Mouse (Mus musculus) thymus, adult 2 months (tissue): ENCODE results near the gene Hbq1b. TPM values are rescaled to one million over a fixed set of nuclear protein-coding genes. Genes with fewer than 3 reads are reported as not detected.
A peak's percentile ranks its signal among the peaks of the same experiment; 100 is the strongest.

Experiments used
- DNase-seq: peaks from one replicate; pipeline ENCODE4 v3.0.0; 2021
- H3K27ac ChIP-seq: fragments of 200-500 bp; 2 replicates; pipeline ENCODE4 v1.5.1; 2012; ENCODE audit warnings: low read length, control low read depth; ENCODE audit not compliant: control insufficient read depth, insufficient read depth
- H3K27me3 ChIP-seq: fragments of 200-500 bp; 2 replicates; pipeline ENCODE4 v1.6.1; 2012; ENCODE audit warnings: mild to moderate bottlenecking, low read length, moderate library complexity, mixed read lengths; ENCODE audit not compliant: control insufficient read depth, insufficient read depth
- H3K36me3 ChIP-seq: fragments of 200-500 bp; 2 replicates; pipeline ENCODE4 v1.6.1; 2012; ENCODE audit warnings: mild to moderate bottlenecking, low read length, moderate library complexity; ENCODE audit not compliant: control insufficient read depth, insufficient read depth
- H3K4me1 ChIP-seq: fragments of 200-500 bp; replicated peaks from 2 replicates; pipeline ENCODE4 v1.6.1; 2012; ENCODE audit warnings: low read length; ENCODE audit not compliant: control insufficient read depth, insufficient read depth
- H3K4me3 ChIP-seq: fragments of 200-500 bp; 2 replicates; pipeline ENCODE4 v1.5.1; 2012; ENCODE audit warnings: mild to moderate bottlenecking, low read length, control low read depth, moderate library complexity; ENCODE audit not compliant: control insufficient read depth, insufficient read depth
- CTCF ChIP-seq: fragments of 200-500 bp; IDR thresholded peaks from 2 replicates; pipeline ENCODE4 v1.5.1; 2012; ENCODE audit warnings: mild to moderate bottlenecking, control low read depth, low read length, moderate library complexity, borderline replicate concordance; ENCODE audit not compliant: control insufficient read depth, poor library complexity, insufficient read depth; ENCODE audit errors: extremely low read depth
- POLR2A ChIP-seq: fragments of 200-500 bp; IDR thresholded peaks from 2 replicates; pipeline ENCODE4 v1.6.1; 2012; ENCODE audit warnings: mild to moderate bottlenecking, low read length, control low read depth, moderate library complexity; ENCODE audit not compliant: control insufficient read depth, poor library complexity, insufficient read depth; ENCODE audit errors: extremely low read depth
- WGBS: fragments of 180-500 bp; shearing (Covaris S2); methylation state at CpG from one replicate; pipeline ENCODE4 v1.1.7; 2018; 5-methylcytosine and 5-hydroxymethylcytosine counted together
- polyA plus RNA-seq: library from polyadenylated mRNA; depleted of rRNA; stranded (reverse); fragments of >200 nt; gene quantifications from 2 replicates; pipeline ENCODE4 v1.2.3, GENCODE M21; 2012

Hbq1b gene
- polyA plus RNA-seq, 1 experiment = 0.23 TPM

GRCm38 (mm10) chr11:32266776-32267175 is 20.0 kb upstream of the Hbq1b start:
- H3K27ac ChIP-seq = no peak overlapping the region
- H3K27me3 ChIP-seq = no peaks in the 10 kb centered on the region
- 31% methylated on average over 6 of the region's 6 CpGs for WGBS
- DNase-seq = no peak
- 0 out of 2 replicates have a peak, but pooled peaks cover 2% of the 10 kb centered on the region for H3K36me3 ChIP-seq
- peak overlapping the region; percentile 99 for H3K4me3 ChIP-seq
- TF ChIP-seq POLR2A (no peak), CTCF (no peak)
- H3K4me1 ChIP-seq = peaks cover 8% of the 10 kb centered on the region

GRCm38 (mm10) chr11:32267188-32267884 is 19.4 kb upstream of the Hbq1b start, which contains the start of gene Nprl3:
Gene Nprl3, minus strand, starts transcription at chr11:32267707.
- Histone ChIP-seq H3K27ac (0 out of 2 replicates have a peak within 1 kb of the TSS, but pooled peaks have one; percentile 43), H3K27me3 (no peaks in the 10 kb centered on the region), H3K4me3 (peak within 1 kb of the TSS; percentile 99), H3K36me3 (no peaks in the 10 kb centered on the region), H3K4me1 (peaks cover 8% of the 10 kb centered on the region)
- no peak; the same call in 1 of the 2 replicates for TF ChIP-seq CTCF
- TF ChIP-seq POLR2A = peak; percentile 94
- DNase-seq = peak; percentile 96
- under 1% methylated on average over 54 of the region's 54 CpGs for WGBS

- H3K36me3 ChIP-seq = no peaks in the 10 kb centered on the region
- peaks cover 8% of the 10 kb centered on the region for H3K4me1 ChIP-seq
- H3K27me3 ChIP-seq = no peaks in the 10 kb centered on the region
- WGBS = 43% methylated on average over 5 of the region's 5 CpGs
- no peak for DNase-seq
- H3K4me3 ChIP-seq = no peak overlapping the region
- no peak for TF ChIP-seq POLR2A
- no peak for TF ChIP-seq CTCF
- H3K27ac ChIP-seq = no peak overlapping the region
These were observed 18.8 kb upstream of the Hbq1b start for GRCm38 (mm10) chr11:32267964-32268363.

- TF ChIP-seq POLR2A (no peak), CTCF (no peak)
- DNase-seq = no peak
- no peak overlapping the region for H3K4me3 ChIP-seq
- peaks cover 8% of the 10 kb centered on the region for H3K4me1 ChIP-seq
- H3K27ac ChIP-seq = no peak overlapping the region
- no peaks in the 10 kb centered on the region for H3K36me3 ChIP-seq
- 97% methylated on average over 5 of the region's 5 CpGs for WGBS
- no peaks in the 10 kb centered on the region for H3K27me3 ChIP-seq
These were observed 17.8 kb upstream of the Hbq1b start for GRCm38 (mm10) chr11:32268952-32269351.

- 11% methylated on average over 4 of the region's 4 CpGs for WGBS
- no peaks in the 10 kb centered on the region for H3K27me3 ChIP-seq
- TF ChIP-seq POLR2A = no peak
- H3K36me3 ChIP-seq = no peaks in the 10 kb centered on the region
- H3K4me1 ChIP-seq = peaks cover 5% of the 10 kb centered on the region
- no peak overlapping the region for H3K4me3 ChIP-seq
- no peak overlapping the region for H3K27ac ChIP-seq
- no peak for DNase-seq
These were observed 15.6 kb upstream of the Hbq1b start for GRCm38 (mm10) chr11:32271178-32271577.

- TF ChIP-seq CTCF = no peak
- no peak for TF ChIP-seq POLR2A
- no peak for DNase-seq
- Histone ChIP-seq H3K27me3 (no peaks in the 10 kb centered on the region), H3K27ac (no peak within 1 kb of the TSS), H3K4me3 (no peak within 1 kb of the TSS), H3K36me3 (no peaks in the 10 kb centered on the region), H3K4me1 (no peaks in the 10 kb centered on the region)
- WGBS = 85% methylated on average over 3 of the region's 3 CpGs
These were observed 10.4 kb upstream of the Hbq1b start, which contains the start of gene Hba-x for GRCm38 (mm10) chr11:32276347-32276746. Gene Hba-x, plus strand, starts transcription at chr11:32276400.
